Mouse (Mus musculus): ENCODE data around the gene Nrcam. TPM values are rescaled to one million over a fixed set of nuclear protein-coding genes. Genes with fewer than 3 reads are reported as not detected.

The Nrcam gene
- polyA plus RNA-seq, 1 experiment from 2014 or later = 1.5 TPM

GRCm38 (mm10) chr12:44509406-44510104 is 180.9 kb downstream of the Nrcam start:
- WGBS = 67% methylated on average over 4 of the region's 4 CpGs
- no peak for ATAC-seq (replicated peaks; ENCODE audit: extremely low read depth, insufficient read depth, low FRiP score)
- H3K27ac ChIP-seq (ENCODE audit: low read length) = no peak overlapping the region
- no peak overlapping the region for H3K9ac ChIP-seq (ENCODE audit: low read length)
- no peak overlapping the region for H3K4me2 ChIP-seq (ENCODE audit: low read depth, low read length)
- no peaks in the 10 kb centered on the region for H3K27me3 ChIP-seq (ENCODE audit: control insufficient read depth, insufficient read depth, low read length)
- no peaks in the 10 kb centered on the region for H3K4me1 ChIP-seq (ENCODE audit: control insufficient read depth, insufficient read depth, low read length)
- no peak overlapping the region for H3K4me3 ChIP-seq (ENCODE audit: low read length)
- H3K9me3 ChIP-seq (replicated peaks; ENCODE audit: control insufficient read depth, low read length) = no peaks in the 10 kb centered on the region
- H3K36me3 ChIP-seq (ENCODE audit: control insufficient read depth, insufficient read depth) = no peaks in the 10 kb centered on the region

GRCm38 (mm10) chr12:44515066-44515465 is 186.4 kb downstream of the Nrcam start:
- Histone ChIP-seq H3K4me2 (ENCODE audit: low read depth, low read length) (no peak overlapping the region), H3K27me3 (ENCODE audit: control insufficient read depth, insufficient read depth, low read length) (no peaks in the 10 kb centered on the region), H3K4me1 (ENCODE audit: control insufficient read depth, insufficient read depth, low read length) (no peaks in the 10 kb centered on the region), H3K27ac (ENCODE audit: low read length) (no peak overlapping the region), H3K4me3 (ENCODE audit: low read length) (no peak overlapping the region), H3K9ac (ENCODE audit: low read length) (no peak overlapping the region), H3K36me3 (ENCODE audit: control insufficient read depth, insufficient read depth) (no peaks in the 10 kb centered on the region), H3K9me3 (replicated peaks; ENCODE audit: control insufficient read depth, low read length) (no peaks in the 10 kb centered on the region)
- ATAC-seq (replicated peaks; ENCODE audit: extremely low read depth, insufficient read depth, low FRiP score) = no peak
- WGBS = 56% methylated on average over 4 of the region's 4 CpGs

GRCm38 (mm10) chr12:44519440-44520141 is 190.9 kb downstream of the Nrcam start:
- WGBS = 65% methylated on average over 7 of the region's 7 CpGs
- no peak overlapping the region for H3K9ac ChIP-seq (ENCODE audit: low read length)
- no peak overlapping the region for H3K27ac ChIP-seq (ENCODE audit: low read length)
- no peak overlapping the region for H3K4me3 ChIP-seq (ENCODE audit: low read length)
- H3K4me1 ChIP-seq (ENCODE audit: control insufficient read depth, insufficient read depth, low read length) = no peaks in the 10 kb centered on the region
- ATAC-seq (replicated peaks; ENCODE audit: extremely low read depth, insufficient read depth, low FRiP score) = no peak
- no peaks in the 10 kb centered on the region for H3K36me3 ChIP-seq (ENCODE audit: control insufficient read depth, insufficient read depth)
- H3K4me2 ChIP-seq (ENCODE audit: low read depth, low read length) = no peak overlapping the region
- H3K27me3 ChIP-seq (ENCODE audit: control insufficient read depth, insufficient read depth, low read length) = no peaks in the 10 kb centered on the region
- no peaks in the 10 kb centered on the region for H3K9me3 ChIP-seq (replicated peaks; ENCODE audit: control insufficient read depth, low read length)

GRCm38 (mm10) chr12:44521496-44521895 is 192.8 kb downstream of the Nrcam start:
- no peaks in the 10 kb centered on the region for H3K36me3 ChIP-seq (ENCODE audit: control insufficient read depth, insufficient read depth)
- no peak overlapping the region for H3K4me3 ChIP-seq (ENCODE audit: low read length)
- ATAC-seq (replicated peaks; ENCODE audit: extremely low read depth, insufficient read depth, low FRiP score) = no peak
- H3K9ac ChIP-seq (ENCODE audit: low read length) = no peak overlapping the region
- H3K27me3 ChIP-seq (ENCODE audit: control insufficient read depth, insufficient read depth, low read length) = no peaks in the 10 kb centered on the region
- H3K4me2 ChIP-seq (ENCODE audit: low read depth, low read length) = no peak overlapping the region
- no peaks in the 10 kb centered on the region for H3K4me1 ChIP-seq (ENCODE audit: control insufficient read depth, insufficient read depth, low read length)
- no peaks in the 10 kb centered on the region for H3K9me3 ChIP-seq (replicated peaks; ENCODE audit: control insufficient read depth, low read length)
- WGBS = 67% methylated on average over 3 of the region's 3 CpGs
- no peak overlapping the region for H3K27ac ChIP-seq (ENCODE audit: low read length)

- WGBS = 63% methylated on average over 8 of the region's 8 CpGs
- no peak overlapping the region for H3K4me3 ChIP-seq (ENCODE audit: low read length)
These were observed 196.2 kb downstream of the Nrcam start for GRCm38 (mm10) chr12:44524621-44525565.

GRCm38 (mm10) chr12:44528391-44529016 is 199.8 kb downstream of the Nrcam start:
- no peaks in the 10 kb centered on the region for H3K9me3 ChIP-seq (replicated peaks; ENCODE audit: control insufficient read depth, low read length)
- H3K27me3 ChIP-seq (ENCODE audit: control insufficient read depth, insufficient read depth, low read length) = no peaks in the 10 kb centered on the region
- 40% methylated on average over 11 of the region's 11 CpGs for WGBS
- no peaks in the 10 kb centered on the region for H3K4me1 ChIP-seq (ENCODE audit: control insufficient read depth, insufficient read depth, low read length)
- H3K27ac ChIP-seq (ENCODE audit: low read length) = no peak overlapping the region
- no peaks in the 10 kb centered on the region for H3K36me3 ChIP-seq (ENCODE audit: control insufficient read depth, insufficient read depth)
- H3K4me2 ChIP-seq (ENCODE audit: low read depth, low read length) = no peak overlapping the region
- H3K9ac ChIP-seq (ENCODE audit: low read length) = no peak overlapping the region
- H3K4me3 ChIP-seq (ENCODE audit: low read length) = no peak overlapping the region
- no peak for ATAC-seq (replicated peaks; ENCODE audit: extremely low read depth, insufficient read depth, low FRiP score)

More at GRCm38 (mm10) chr12:44524621-44525565, 196.2 kb downstream of the Nrcam start:
- Histone ChIP-seq H3K27me3 (ENCODE audit: control insufficient read depth, insufficient read depth, low read length) (no peaks in the 10 kb centered on the region), H3K4me1 (ENCODE audit: control insufficient read depth, insufficient read depth, low read length) (no peaks in the 10 kb centered on the region), H3K9me3 (replicated peaks; ENCODE audit: control insufficient read depth, low read length) (no peaks in the 10 kb centered on the region), H3K36me3 (ENCODE audit: control insufficient read depth, insufficient read depth) (no peaks in the 10 kb centered on the region), H3K9ac (ENCODE audit: low read length) (no peak overlapping the region), H3K27ac (ENCODE audit: low read length) (no peak overlapping the region), H3K4me2 (ENCODE audit: low read depth, low read length) (no peak overlapping the region)
- no peak for ATAC-seq (replicated peaks; ENCODE audit: extremely low read depth, insufficient read depth, low FRiP score)

GRCm38 (mm10) chr12:44532337-44533113 is 203.8 kb downstream of the Nrcam start:
- no peak for ATAC-seq (replicated peaks; ENCODE audit: extremely low read depth, insufficient read depth, low FRiP score)
- Histone ChIP-seq H3K27me3 (ENCODE audit: control insufficient read depth, insufficient read depth, low read length) (no peaks in the 10 kb centered on the region), H3K27ac (ENCODE audit: low read length) (no peak overlapping the region), H3K4me2 (ENCODE audit: low read depth, low read length) (no peak overlapping the region), H3K36me3 (ENCODE audit: control insufficient read depth, insufficient read depth) (no peaks in the 10 kb centered on the region), H3K4me1 (ENCODE audit: control insufficient read depth, insufficient read depth, low read length) (no peaks in the 10 kb centered on the region), H3K9ac (ENCODE audit: low read length) (no peak overlapping the region), H3K9me3 (replicated peaks; ENCODE audit: control insufficient read depth, low read length) (no peaks in the 10 kb centered on the region), H3K4me3 (ENCODE audit: low read length) (no peak overlapping the region)
- 70% methylated on average over 19 of the region's 19 CpGs for WGBS

- Histone ChIP-seq H3K9me3 (replicated peaks; ENCODE audit: control insufficient read depth, low read length) (no peaks in the 10 kb centered on the region), H3K4me3 (ENCODE audit: low read length) (no peak overlapping the region), H3K9ac (ENCODE audit: low read length) (no peak overlapping the region), H3K4me1 (ENCODE audit: control insufficient read depth, insufficient read depth, low read length) (no peaks in the 10 kb centered on the region), H3K27me3 (ENCODE audit: control insufficient read depth, insufficient read depth, low read length) (no peaks in the 10 kb centered on the region), H3K27ac (ENCODE audit: low read length) (no peak overlapping the region), H3K36me3 (ENCODE audit: control insufficient read depth, insufficient read depth) (no peaks in the 10 kb centered on the region), H3K4me2 (ENCODE audit: low read depth, low read length) (no peak overlapping the region)
- ATAC-seq (replicated peaks; ENCODE audit: extremely low read depth, insufficient read depth, low FRiP score) = no peak
- 81% methylated on average over 7 of the region's 7 CpGs for WGBS
These were observed 205.5 kb downstream of the Nrcam start for GRCm38 (mm10) chr12:44534100-44534633.
